Mouse (Mus musculus) layer of hippocampus, postnatal 10 days (tissue): ENCODE measurements around the gene Baiap2. TPM values are rescaled to one million over a fixed set of nuclear protein-coding genes. Genes with fewer than 3 reads are reported as not detected.

ENCODE experiments used
- DNase-seq, 2 experiments: peaks; one replicate each; pipeline ENCODE4 v3.0.0; 2021; ENCODE audit warnings: low spot score in 2 of 2
- microRNA-seq, 2 experiments: library from miRNA; unstranded; fragments of <30 nt; microRNA quantifications; one replicate each; pipeline ENCODE4 v1.2.0; 2021
- total RNA-seq, 2 experiments: library from RNA; stranded (reverse); gene quantifications; 2 replicates each; pipeline ENCODE4 v1.2.3; 2021

Baiap2 gene
- total RNA-seq, 2 experiments from 2014 or later: 96.2 to 102 TPM

DNA sequence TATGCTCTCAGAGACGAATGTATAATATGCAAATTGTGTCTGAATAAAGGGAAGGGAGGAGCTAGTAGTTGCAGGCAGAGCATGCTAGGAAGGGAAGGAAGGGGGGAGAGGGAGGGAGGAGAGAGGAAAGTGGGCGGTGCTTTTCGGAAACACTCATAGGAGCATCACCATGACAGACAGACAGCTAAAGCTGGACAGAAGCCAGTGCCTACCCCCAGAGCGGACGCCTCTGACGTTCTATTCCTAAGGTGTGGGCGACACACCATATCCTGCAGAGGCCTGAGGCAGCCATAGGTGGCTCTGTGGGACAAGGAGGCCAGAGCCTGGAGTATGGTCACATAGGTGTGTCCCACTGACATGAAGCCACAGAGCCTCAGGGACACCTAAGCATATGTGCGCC is 97.9 kb downstream of the Baiap2 start:
- DNase-seq: no peak

GRCm38 (mm10) chr11:120041191-120042123 is 98.9 kb downstream of the Baiap2 start:
- DNase-seq: no peak

DNA sequence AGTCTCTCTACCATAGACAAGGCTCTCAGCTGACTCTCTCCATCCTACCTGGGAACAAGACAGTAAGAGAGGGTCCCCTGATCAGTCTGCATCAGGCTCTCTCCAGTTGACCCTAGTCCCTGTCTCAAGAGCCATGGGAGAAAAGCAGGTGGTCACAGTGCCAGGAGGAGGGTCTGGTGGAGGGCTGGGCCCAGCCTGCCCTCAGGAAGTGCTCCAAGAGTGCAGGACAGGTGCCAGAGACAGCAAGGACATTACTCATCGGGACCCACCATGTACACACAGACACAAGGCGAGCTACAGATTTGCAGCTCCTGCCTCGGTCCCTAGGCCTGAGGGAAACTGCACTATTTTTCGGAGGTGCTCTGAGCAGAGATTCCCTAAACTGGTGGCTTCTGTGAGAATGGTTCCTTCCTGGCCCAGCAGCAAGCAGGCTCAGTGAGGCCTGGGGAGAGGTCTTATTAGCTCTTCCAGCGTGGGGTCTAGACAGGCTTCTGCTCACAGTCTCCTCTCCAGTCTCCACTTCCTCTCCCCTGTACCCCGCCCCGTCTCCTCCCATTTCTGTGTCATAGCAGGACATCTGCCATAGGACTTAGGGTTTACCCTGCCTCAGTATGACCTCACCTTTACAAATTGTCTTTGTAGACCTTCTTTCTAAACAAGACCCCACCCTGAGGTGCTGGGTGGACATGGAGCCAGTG is 99.7 kb downstream of the Baiap2 start:
- DNase-seq: no peak

GRCm38 (mm10) chr11:120045341-120045740 is 102.8 kb downstream of the Baiap2 start:
- DNase-seq: no peak

GRCm38 (mm10) chr11:120045839-120046552 is 103.4 kb downstream of the Baiap2 start:
- peak; percentile 54 to 68 for DNase-seq

- peak; percentile 59 to 60 for DNase-seq
Observed at GRCm38 (mm10) chr11:120046553-120047191, 104.1 kb downstream of the Baiap2 start, which contains the start of gene Aatk. TSS of gene Aatk (minus strand) at chr11:120047167.

DNA sequence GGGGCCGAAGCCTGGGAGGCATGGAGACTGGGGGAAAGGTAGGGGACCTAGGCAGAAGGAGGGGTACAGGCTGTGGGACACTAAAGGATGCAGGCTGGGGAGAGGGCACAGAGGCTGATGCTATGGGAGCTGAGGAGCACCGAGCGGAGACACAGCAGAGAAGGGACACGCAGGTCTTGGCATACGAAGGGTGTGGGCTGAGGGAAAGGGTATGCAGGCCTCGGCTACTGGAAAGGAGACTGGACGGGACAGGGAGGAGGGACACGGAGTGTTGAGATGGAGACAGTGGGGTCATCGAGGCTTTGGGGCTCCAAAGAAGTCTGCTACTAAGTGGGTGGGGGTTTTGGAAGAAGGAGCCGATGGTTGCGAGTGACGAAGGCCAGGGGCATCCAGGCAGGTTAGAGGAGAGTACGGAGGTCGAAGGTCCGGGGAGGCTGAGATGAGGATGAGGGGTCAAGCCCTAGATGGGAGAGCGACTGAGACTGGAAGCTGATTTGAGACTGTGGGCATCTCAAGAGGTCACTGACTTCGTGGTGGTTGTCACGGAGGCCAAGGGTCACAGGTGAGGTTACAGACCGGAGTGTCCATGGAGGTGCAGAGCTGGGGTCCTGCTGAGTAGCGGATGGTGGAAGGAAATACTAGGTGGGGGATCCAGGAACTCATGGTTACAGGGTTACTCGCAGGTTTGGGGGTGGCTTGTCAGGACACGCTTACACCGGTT is 105.1 kb downstream of the Baiap2 start:
- peak in 1 of 2 experiments; percentile 57 for DNase-seq

DNA sequence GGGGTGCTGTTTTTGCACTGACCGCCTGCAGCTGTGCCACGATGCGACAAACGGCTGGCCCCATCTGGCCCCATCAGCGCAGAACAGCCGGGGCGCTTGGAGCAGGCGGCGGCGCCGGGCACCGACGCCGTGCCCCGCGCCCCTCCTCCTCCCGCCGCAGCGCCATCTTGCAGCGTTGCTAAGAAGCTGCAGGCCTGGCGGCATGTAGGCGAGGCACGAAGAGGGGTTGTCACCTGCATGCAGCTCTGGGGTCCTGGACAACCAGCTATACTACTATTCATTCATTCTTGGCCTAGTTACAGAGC is 105.6 kb downstream of the Baiap2 start:
- peak; percentile 65 to 77 for DNase-seq

DNA sequence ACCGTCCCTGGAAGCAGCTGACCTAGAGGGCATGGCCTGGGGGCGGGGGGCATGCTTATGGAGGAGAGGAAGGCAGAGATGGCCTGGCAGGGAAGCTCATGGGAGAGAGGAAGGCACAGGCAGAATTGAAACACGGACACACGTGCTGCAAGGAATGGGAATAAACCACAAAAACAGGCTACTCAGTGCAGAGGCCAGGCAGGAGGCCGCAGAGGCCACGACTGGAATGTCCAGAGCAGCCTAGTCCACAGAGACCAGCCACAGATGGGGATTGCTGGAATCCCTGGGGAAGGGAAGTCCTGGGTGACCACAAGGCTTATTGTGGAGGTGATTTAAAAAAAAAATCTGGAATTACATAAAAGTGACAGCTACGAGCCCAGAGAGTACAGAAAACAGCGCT is 106.5 kb downstream of the Baiap2 start:
- DNase-seq: no peak

DNA sequence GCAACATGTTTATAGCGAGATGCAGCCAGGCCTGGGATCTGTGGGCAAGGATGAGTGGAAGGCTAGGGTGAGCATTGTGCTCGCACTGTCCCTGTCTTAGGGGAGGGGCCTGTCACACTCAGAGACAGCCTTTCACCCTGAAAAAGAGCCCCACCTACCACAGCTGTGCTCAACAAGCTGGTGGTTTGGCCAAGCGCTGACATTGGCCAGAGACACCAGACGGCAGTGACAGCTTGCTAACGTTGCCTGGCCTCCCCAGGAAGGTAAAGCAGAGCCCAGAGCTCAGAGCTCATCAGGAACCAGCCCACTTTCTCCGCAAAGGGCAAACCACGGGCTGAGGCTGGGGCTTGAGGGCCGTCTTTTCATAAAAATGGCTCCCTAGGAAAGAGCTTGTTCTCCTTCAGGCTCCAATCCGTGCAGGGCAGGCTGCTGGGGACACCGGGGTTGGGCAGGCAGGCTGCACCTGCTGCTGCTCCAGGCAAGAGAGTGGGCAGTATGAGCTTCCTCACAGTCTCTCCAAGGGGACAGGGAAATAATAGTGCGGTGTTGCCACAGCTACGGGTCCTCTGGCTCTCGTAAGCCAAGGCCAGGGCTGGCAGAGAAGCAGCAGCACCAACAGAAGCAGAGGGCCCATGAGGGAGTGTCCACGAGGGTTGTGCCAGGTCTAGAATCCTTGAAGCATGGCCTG is 108.7 kb downstream of the Baiap2 start:
- peak in 1 of 2 experiments; percentile 46 for DNase-seq

- DNase-seq: no peak
Observed at GRCm38 (mm10) chr11:120052274-120052673, 109.7 kb downstream of the Baiap2 start.

- no peak for DNase-seq
Observed at GRCm38 (mm10) chr11:120053846-120054245, 111.3 kb downstream of the Baiap2 start.

GRCm38 (mm10) chr11:120055953-120056732 is 113.6 kb downstream of the Baiap2 start:
- no peak for DNase-seq

Small RNAs within 50 kb of the gene (microRNA-seq; reads per million reads assigned to microRNA genes)
- gene Mir3065 (0 reads per million in 2 experiments), gene Mir338 (0 reads per million in 2 experiments)

Other genes with a start within 250 kb of the Baiap2 start
- 10 to 100 TPM; 43.0 to 44.5 TPM for gene Chmp6, start 29.3 kb upstream of the Baiap2 start, total RNA-seq
- gene Aatk, start 104.4 kb downstream of the Baiap2 start, total RNA-seq: 100 to 1,000 TPM; 136 to 148 TPM
- gene Cep131, start 144.1 kb downstream of the Baiap2 start, total RNA-seq: 10 to 100 TPM; 44.3 to 53.4 TPM
- gene Tepsin, start 156.0 kb downstream of the Baiap2 start, total RNA-seq: 10 to 100 TPM; 19.3 to 19.7 TPM
- gene Ndufaf8, start 156.2 kb downstream of the Baiap2 start, total RNA-seq: 10 to 100 TPM; 36.4 to 37.3 TPM
- 100 to 1,000 TPM; 107 to 123 TPM for gene Slc38a10, start 208.6 kb downstream of the Baiap2 start, total RNA-seq